Mouse (Mus musculus) brain, embryonic 14.5 days (tissue): ENCODE measurements at regions not wholly inside any gene's neighbourhood (a gene's known extent, or its start where the extent isn't known, plus 50 kb on each side); places are given as distances from the start of the nearest gene placed in this dataset.

ENCODE experiments used
- DNase-seq: peaks from one replicate; pipeline ENCODE4 v3.0.0-alpha.2; 2011; ENCODE audit warnings: low read depth
- CTCF ChIP-seq: fragments of 200-500 bp; IDR thresholded peaks from 2 replicates; pipeline ENCODE4 v1.5.1; 2012; ENCODE audit warnings: inconsistent platforms, mild to moderate bottlenecking, moderate library complexity, borderline replicate concordance; ENCODE audit not compliant: insufficient read depth, insufficient read length; ENCODE audit errors: extremely low read depth
- POLR2A ChIP-seq: fragments of 200-500 bp; IDR thresholded peaks from 2 replicates; pipeline ENCODE4 v1.6.1; 2012; ENCODE audit warnings: mild to moderate bottlenecking, inconsistent platforms, borderline replicate concordance; ENCODE audit not compliant: poor library complexity, insufficient read depth, insufficient read length, severe bottlenecking; ENCODE audit errors: extremely low read depth

GRCm38 (mm10) chr2:48501387-48501786 is 312.5 kb upstream of the Acvr2a start:
- TF ChIP-seq POLR2A, result no peak
- no peak for TF ChIP-seq CTCF

GRCm38 (mm10) chr2:48513848-48514247 is 300.1 kb upstream of the Acvr2a start:
- DNase-seq, result no peak
- TF ChIP-seq POLR2A (no peak), CTCF (no peak)

More at GRCm38 (mm10) chr2:48501387-48501786, 312.5 kb upstream of the Acvr2a start:
- DNase-seq, result no peak

- no peak for TF ChIP-seq CTCF
- no peak for TF ChIP-seq POLR2A
- no peak for DNase-seq
These were observed 294.0 kb upstream of the Acvr2a start for GRCm38 (mm10) chr2:48519838-48520404.

- DNase-seq, result no peak
- TF ChIP-seq POLR2A (no peak), CTCF (no peak)
These were observed 293.4 kb upstream of the Acvr2a start for GRCm38 (mm10) chr2:48520535-48520971.

- DNase-seq, result no peak
- TF ChIP-seq POLR2A (no peak), CTCF (no peak)
These were observed 278.5 kb upstream of the Acvr2a start for GRCm38 (mm10) chr2:48535453-48535852.

- DNase-seq, result no peak
- TF ChIP-seq POLR2A, result no peak
- TF ChIP-seq CTCF, result no peak
These were observed 277.0 kb upstream of the Acvr2a start for GRCm38 (mm10) chr2:48536930-48537329.

GRCm38 (mm10) chr2:48538668-48539341 is 275.1 kb upstream of the Acvr2a start:
- no peak for TF ChIP-seq CTCF
- no peak for TF ChIP-seq POLR2A
- DNase-seq, result peak; percentile 94

GRCm38 (mm10) chr2:48539465-48540055 is 274.3 kb upstream of the Acvr2a start:
- peak; percentile 49 for DNase-seq
- TF ChIP-seq CTCF, result no peak
- no peak for TF ChIP-seq POLR2A

- TF ChIP-seq CTCF, result no peak
- no peak for TF ChIP-seq POLR2A
- no peak for DNase-seq
These were observed 269.5 kb upstream of the Acvr2a start for GRCm38 (mm10) chr2:48544377-48544776.

- DNase-seq, result peak; percentile 52
- TF ChIP-seq POLR2A (no peak), CTCF (no peak)
These were observed 268.8 kb upstream of the Acvr2a start for GRCm38 (mm10) chr2:48545072-48545471.

GRCm38 (mm10) chr2:48545679-48546078 is 268.2 kb upstream of the Acvr2a start:
- no peak for DNase-seq
- TF ChIP-seq POLR2A (no peak), CTCF (no peak)

- no peak for DNase-seq
- no peak for TF ChIP-seq CTCF
These were observed 267.7 kb upstream of the Acvr2a start for GRCm38 (mm10) chr2:48546194-48546593.

GRCm38 (mm10) chr2:48556600-48556999 is 257.3 kb upstream of the Acvr2a start:
- DNase-seq, result no peak
- no peak for TF ChIP-seq POLR2A
- no peak for TF ChIP-seq CTCF
